Mouse (Mus musculus): ENCODE data around the gene Baz1a. TPM values are rescaled to one million over a fixed set of nuclear protein-coding genes. Genes with fewer than 3 reads are reported as not detected.

Gene Baz1a
- 1.0 and 3.1 TPM in 2 replicates for polyA plus RNA-seq (2012; rRNA removed)

DNA sequence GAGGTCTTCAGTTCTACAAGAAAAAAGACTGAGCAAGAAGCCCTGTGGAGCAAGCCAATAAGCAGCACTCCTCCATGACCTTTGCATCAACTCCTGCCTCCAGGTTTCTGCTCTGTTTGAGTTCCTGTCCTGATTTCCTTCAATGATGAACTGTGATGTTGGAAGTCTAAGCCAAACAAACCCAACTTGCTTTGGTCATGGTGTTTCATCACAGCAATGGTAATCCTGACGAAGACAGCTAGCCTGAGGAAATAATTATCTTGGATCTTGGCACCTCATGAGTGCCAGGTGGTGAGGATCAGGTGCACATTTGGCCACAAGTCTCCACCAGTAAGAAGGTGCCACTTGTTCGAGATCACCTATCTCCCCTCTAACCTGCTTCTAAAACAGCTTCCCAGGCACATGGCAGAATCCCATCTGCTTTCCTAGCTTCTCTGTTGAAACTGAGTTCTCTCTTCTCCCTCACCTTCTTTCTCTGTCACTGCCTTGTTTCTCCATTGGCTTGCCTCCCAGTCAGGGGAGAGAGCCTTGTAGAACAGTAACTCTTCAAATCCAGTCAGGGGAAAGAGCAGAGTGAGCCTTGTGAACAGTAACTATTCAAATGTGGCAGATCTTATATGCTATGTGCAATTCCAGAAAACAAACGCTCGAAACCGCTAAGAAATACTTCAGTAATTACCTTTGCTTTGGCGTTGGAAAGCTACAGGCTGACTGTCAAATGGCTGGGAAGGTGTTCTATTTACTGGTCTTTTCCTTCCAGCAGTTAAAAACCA, at the start of gene Baz1a:
TSS of gene Baz1a (minus strand) at position 723 of the 773 bp plus-strand sequence.
- no peaks in the 10 kb centered on the region for H3K36me3 ChIP-seq (ENCODE audit: control insufficient read depth, insufficient read depth, low read length)
- WGBS, result 73% methylated on average over 6 of the region's 6 CpGs
- no peak for TF ChIP-seq CTCF (IDR thresholded peaks at IDR 0.05; ENCODE audit: extremely low read depth, insufficient read length, insufficient replicate concordance, low read depth, low read length)
- TF ChIP-seq POLR2A (IDR thresholded peaks at IDR 0.05; ENCODE audit: low read depth, low read length), result no peak
- H3K4me3 ChIP-seq (ENCODE audit: low read depth, low read length), result no peak within 1 kb of the TSS
- no peak within 1 kb of the TSS for H3K27ac ChIP-seq (ENCODE audit: insufficient read depth, low read depth, low read length)
- H3K4me1 ChIP-seq (ENCODE audit: control insufficient read depth, insufficient read depth, insufficient read length, low read length), result no peaks in the 10 kb centered on the region
- no peaks in the 10 kb centered on the region for H3K27me3 ChIP-seq (ENCODE audit: control insufficient read depth, insufficient read depth, low read length)

DNA sequence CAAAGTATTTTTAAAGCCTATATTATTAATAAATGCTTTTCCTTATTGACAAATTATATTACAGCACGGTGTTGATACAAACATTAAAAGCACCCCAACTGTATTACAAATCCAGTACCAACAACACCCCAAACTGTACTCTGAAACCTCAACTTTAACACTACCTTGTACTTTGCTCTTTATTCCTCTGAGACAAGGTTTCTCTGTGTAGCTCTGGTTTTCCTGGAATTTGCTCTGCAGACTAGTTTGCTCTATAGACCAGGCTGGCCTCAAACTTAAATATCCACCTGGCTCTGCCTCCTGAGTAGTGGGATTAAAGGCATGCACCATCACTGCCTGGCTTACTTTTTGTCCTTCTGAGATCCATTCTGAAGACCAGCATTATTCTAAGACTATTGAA, 48.0 kb upstream of the Baz1a start:
- no peaks in the 10 kb centered on the region for H3K27me3 ChIP-seq (ENCODE audit: control insufficient read depth, insufficient read depth, low read length)
- no peak overlapping the region for H3K4me3 ChIP-seq (ENCODE audit: low read depth, low read length)
- 28% methylated on average over 1 of the region's 1 CpGs for WGBS
- TF ChIP-seq CTCF (IDR thresholded peaks at IDR 0.05; ENCODE audit: extremely low read depth, insufficient read length, insufficient replicate concordance, low read depth, low read length), result no peak
- TF ChIP-seq POLR2A (IDR thresholded peaks at IDR 0.05; ENCODE audit: low read depth, low read length), result no peak
- peaks cover 3% of the 10 kb centered on the region; the same call in 1 of the 2 replicates for H3K4me1 ChIP-seq (ENCODE audit: control insufficient read depth, insufficient read depth, insufficient read length, low read length)
- no peak overlapping the region for H3K27ac ChIP-seq (ENCODE audit: insufficient read depth, low read depth, low read length)
- peaks cover 8% of the 10 kb centered on the region for H3K36me3 ChIP-seq (ENCODE audit: control insufficient read depth, insufficient read depth, low read length)

DNA sequence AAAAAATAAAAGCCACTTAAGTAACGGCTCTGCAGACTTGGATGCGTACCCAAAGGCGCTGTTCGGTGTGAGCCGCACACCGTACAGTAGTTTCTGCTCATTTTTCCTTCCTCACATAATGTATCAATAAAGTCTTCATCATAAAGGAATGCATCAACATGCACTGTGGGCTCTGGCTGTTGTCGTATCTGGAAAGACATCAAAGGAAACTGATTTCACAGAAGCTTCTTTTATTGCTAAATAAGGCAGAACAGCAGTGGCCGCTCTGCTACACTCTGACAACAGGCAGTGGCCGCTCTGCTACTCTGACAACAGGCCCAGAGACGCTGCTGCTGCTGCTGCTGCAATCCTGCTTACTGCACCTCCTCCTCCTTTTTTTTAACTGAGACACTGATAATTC, 46.9 kb upstream of the Baz1a start:
- Histone ChIP-seq H3K4me1 (ENCODE audit: control insufficient read depth, insufficient read depth, insufficient read length, low read length) (peaks cover 3% of the 10 kb centered on the region; the same call in 1 of the 2 replicates), H3K27ac (ENCODE audit: insufficient read depth, low read depth, low read length) (no peak overlapping the region), H3K27me3 (ENCODE audit: control insufficient read depth, insufficient read depth, low read length) (no peaks in the 10 kb centered on the region), H3K4me3 (ENCODE audit: low read depth, low read length) (no peak overlapping the region), H3K36me3 (ENCODE audit: control insufficient read depth, insufficient read depth, low read length) (peaks cover 8% of the 10 kb centered on the region)
- TF ChIP-seq POLR2A (IDR thresholded peaks at IDR 0.05; ENCODE audit: low read depth, low read length) (no peak), CTCF (IDR thresholded peaks at IDR 0.05; ENCODE audit: extremely low read depth, insufficient read length, insufficient replicate concordance, low read depth, low read length) (no peak)
- 78% methylated on average over 10 of the region's 10 CpGs for WGBS

DNA sequence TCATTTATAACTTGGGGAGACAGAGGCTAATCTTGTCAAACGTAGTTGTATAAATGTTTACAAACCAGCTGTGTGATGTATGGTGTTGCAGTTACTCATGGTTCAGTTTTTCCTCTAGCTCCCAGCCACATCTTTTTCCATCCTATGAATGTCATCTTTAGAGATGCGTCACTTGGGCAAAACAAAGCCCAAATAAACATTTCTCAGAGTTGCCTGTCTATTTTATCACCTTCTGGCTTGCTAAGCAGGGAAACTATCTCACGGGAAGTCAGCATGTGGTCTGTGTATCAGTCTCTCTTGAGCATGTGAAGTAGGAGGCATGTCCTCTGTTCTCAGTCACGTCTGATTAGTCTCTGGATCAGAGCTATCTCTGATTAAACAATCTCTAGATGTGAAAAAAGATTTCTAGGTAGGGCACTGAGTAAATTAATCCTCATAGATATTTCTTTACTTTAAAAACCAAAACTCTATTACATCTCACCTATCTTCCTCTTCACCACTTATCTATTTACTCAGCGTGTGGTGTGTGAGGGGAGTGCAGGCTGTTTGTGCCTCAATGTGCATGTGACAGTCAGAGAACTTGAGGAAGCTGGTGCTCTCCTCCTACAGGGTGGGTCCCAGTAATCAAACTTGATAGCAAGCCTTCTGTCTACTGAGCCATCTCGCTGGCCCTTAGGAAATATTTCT, 46.2 kb upstream of the Baz1a start:
- Histone ChIP-seq H3K36me3 (ENCODE audit: control insufficient read depth, insufficient read depth, low read length) (peaks cover 8% of the 10 kb centered on the region), H3K4me1 (ENCODE audit: control insufficient read depth, insufficient read depth, insufficient read length, low read length) (peaks cover 3% of the 10 kb centered on the region; the same call in 1 of the 2 replicates), H3K27ac (ENCODE audit: insufficient read depth, low read depth, low read length) (no peak overlapping the region), H3K27me3 (ENCODE audit: control insufficient read depth, insufficient read depth, low read length) (no peaks in the 10 kb centered on the region), H3K4me3 (ENCODE audit: low read depth, low read length) (no peak overlapping the region)
- no peak for TF ChIP-seq POLR2A (IDR thresholded peaks at IDR 0.05; ENCODE audit: low read depth, low read length)
- TF ChIP-seq CTCF (IDR thresholded peaks at IDR 0.05; ENCODE audit: extremely low read depth, insufficient read length, insufficient replicate concordance, low read depth, low read length), result no peak
- WGBS, result 71% methylated on average over 6 of the region's 6 CpGs

DNA sequence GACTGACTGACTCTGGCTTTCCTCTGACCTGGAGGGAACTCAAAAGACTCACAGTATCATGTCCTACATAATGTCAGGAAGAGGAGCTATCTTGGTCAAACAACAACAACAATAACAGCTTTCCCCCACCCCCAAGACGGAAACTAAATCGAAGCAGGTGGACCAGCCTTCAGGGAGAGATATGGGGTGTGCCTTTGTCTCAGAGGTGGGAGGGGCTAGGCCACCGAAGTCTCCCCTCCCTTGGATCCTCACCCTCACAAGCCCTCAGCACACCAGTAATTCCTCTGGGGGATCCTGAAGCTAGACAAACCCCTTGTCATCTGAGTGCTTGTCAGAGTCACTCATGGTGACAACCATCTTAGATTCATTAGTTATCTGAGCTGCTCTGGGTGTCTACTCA, 45.7 kb upstream of the Baz1a start:
- H3K27ac ChIP-seq (ENCODE audit: insufficient read depth, low read depth, low read length), result no peak overlapping the region
- 38% methylated on average over 3 of the region's 3 CpGs for WGBS
- TF ChIP-seq CTCF (IDR thresholded peaks at IDR 0.05; ENCODE audit: extremely low read depth, insufficient read length, insufficient replicate concordance, low read depth, low read length) (no peak), POLR2A (IDR thresholded peaks at IDR 0.05; ENCODE audit: low read depth, low read length) (no peak)

DNA sequence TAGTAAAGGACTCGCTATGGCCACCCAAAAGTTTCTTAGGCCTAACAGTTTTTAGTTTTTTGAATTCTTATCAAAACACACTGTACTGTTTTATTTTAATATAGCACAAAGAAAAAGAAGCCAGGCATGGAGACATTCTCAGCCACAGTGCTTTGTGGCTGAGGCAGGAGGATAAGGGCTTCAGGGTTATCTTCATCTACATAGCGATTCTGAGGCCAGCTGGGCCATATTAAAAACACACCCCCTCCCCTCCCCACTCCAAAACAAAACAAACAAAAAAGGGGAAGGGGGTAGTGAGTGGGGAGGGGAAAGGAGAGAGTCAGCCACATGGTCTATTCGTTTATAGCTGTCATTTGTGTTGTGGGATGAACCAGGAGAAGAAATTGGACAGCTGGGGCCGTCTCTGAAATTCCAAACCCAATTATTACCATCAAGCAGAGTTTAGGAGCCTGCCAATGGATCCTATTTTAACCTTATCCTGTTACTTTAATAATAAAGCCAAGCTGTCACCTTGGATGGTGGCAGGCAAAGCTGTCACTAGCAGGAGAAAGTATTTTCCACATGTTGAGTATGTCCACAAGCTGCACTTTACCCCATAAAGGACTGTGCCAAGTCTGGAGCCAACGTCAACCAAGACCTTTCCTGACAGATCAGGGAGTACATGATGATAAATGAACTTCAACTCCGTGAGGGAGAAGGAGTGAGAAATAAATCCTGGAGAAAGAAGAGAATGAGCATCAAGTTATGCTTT, 44.9 kb upstream of the Baz1a start:
- TF ChIP-seq CTCF (IDR thresholded peaks at IDR 0.05; ENCODE audit: extremely low read depth, insufficient read length, insufficient replicate concordance, low read depth, low read length), result no peak
- TF ChIP-seq POLR2A (IDR thresholded peaks at IDR 0.05; ENCODE audit: low read depth, low read length), result no peak
- no peak overlapping the region for H3K4me3 ChIP-seq (ENCODE audit: low read depth, low read length)
- 67% methylated on average over 6 of the region's 6 CpGs for WGBS
- peaks cover 8% of the 10 kb centered on the region for H3K36me3 ChIP-seq (ENCODE audit: control insufficient read depth, insufficient read depth, low read length)
- no peak overlapping the region for H3K27ac ChIP-seq (ENCODE audit: insufficient read depth, low read depth, low read length)
- no peaks in the 10 kb centered on the region for H3K27me3 ChIP-seq (ENCODE audit: control insufficient read depth, insufficient read depth, low read length)
- H3K4me1 ChIP-seq (ENCODE audit: control insufficient read depth, insufficient read depth, insufficient read length, low read length), result peaks cover 3% of the 10 kb centered on the region; the same call in 1 of the 2 replicates

More for the DNA sequence above, 45.7 kb upstream of the Baz1a start:
- no peak overlapping the region for H3K4me3 ChIP-seq (ENCODE audit: low read depth, low read length)
- peaks cover 3% of the 10 kb centered on the region; the same call in 1 of the 2 replicates for H3K4me1 ChIP-seq (ENCODE audit: control insufficient read depth, insufficient read depth, insufficient read length, low read length)
- H3K36me3 ChIP-seq (ENCODE audit: control insufficient read depth, insufficient read depth, low read length), result peaks cover 8% of the 10 kb centered on the region
- H3K27me3 ChIP-seq (ENCODE audit: control insufficient read depth, insufficient read depth, low read length), result no peaks in the 10 kb centered on the region
